Mouse (Mus musculus) forebrain, embryonic 15.5 days (tissue): ENCODE results near the gene Tbc1d2. TPM values are rescaled to one million over a fixed set of nuclear protein-coding genes. Genes with fewer than 3 reads are reported as not detected.
A peak's percentile ranks its signal among the peaks of the same experiment; 100 is the strongest.

Experiments
- ATAC-seq: fragments of 200-750 bp; cut with Nextera tagmentation; replicated peaks from 2 replicates; pipeline ENCODE4 v1.8.0; 2017; ENCODE audit warnings: mild to moderate bottlenecking, moderate TSS enrichment, moderate library complexity
- H3K27ac ChIP-seq: fragments of 300-500 bp; sonication (generic); replicated peaks from 2 replicates; pipeline ENCODE4 v1.5.1; 2015; ENCODE audit warnings: mild to moderate bottlenecking, inconsistent platforms
- H3K27me3 ChIP-seq: fragments of 300-500 bp; sonication (generic); 2 replicates; pipeline ENCODE4 v1.6.1; 2015; ENCODE audit warnings: inconsistent platforms
- H3K36me3 ChIP-seq: fragments of 300-500 bp; sonication (generic); 2 replicates; pipeline ENCODE4 v1.6.1; 2015; ENCODE audit warnings: mild to moderate bottlenecking, inconsistent platforms
- H3K4me1 ChIP-seq: fragments of 300-500 bp; sonication (generic); 2 replicates; pipeline ENCODE4 v1.6.1; 2015; ENCODE audit warnings: inconsistent platforms
- H3K4me2 ChIP-seq: fragments of 300-500 bp; sonication (generic); replicated peaks from 2 replicates; pipeline ENCODE4 v1.6.1; 2015; ENCODE audit warnings: mild to moderate bottlenecking, inconsistent platforms
- H3K4me3 ChIP-seq: fragments of 300-500 bp; sonication (generic); 2 replicates; pipeline ENCODE4 v1.5.1; 2015; ENCODE audit warnings: mild to moderate bottlenecking, inconsistent platforms
- H3K9ac ChIP-seq: fragments of 300-500 bp; sonication (generic); replicated peaks from 2 replicates; pipeline ENCODE4 v1.6.1; 2015; ENCODE audit warnings: mild to moderate bottlenecking, inconsistent platforms
- H3K9me3 ChIP-seq: fragments of 300-500 bp; sonication (generic); 2 replicates; pipeline ENCODE4 v1.6.1; 2016; ENCODE audit warnings: inconsistent platforms
- WGBS: fragments of 180-500 bp; shearing (Covaris S2); methylation state at CpG from one replicate; pipeline ENCODE4 v1.1.7; 2015; ENCODE audit warnings: mixed read lengths; 5-methylcytosine and 5-hydroxymethylcytosine counted together
- polyA plus RNA-seq: library from polyadenylated mRNA; unstranded; fragments of >200 nt; fragmentation: Nextera tagmentation; extraction: Ambion mirVana; gene quantifications from 2 replicates; pipeline ENCODE4 v1.2.1, GENCODE M21; 2015

Gene Tbc1d2
- polyA plus RNA-seq, 1 experiment from 2014 or later, result 0.98 TPM

GRCm38 (mm10) chr4:46571744-46572143, 78.3 kb downstream of the Tbc1d2 start:
- Histone ChIP-seq H3K9me3 (no peaks in the 10 kb centered on the region), H3K9ac (no peak overlapping the region), H3K36me3 (no peaks in the 10 kb centered on the region), H3K27me3 (no peaks in the 10 kb centered on the region), H3K4me3 (no peak overlapping the region), H3K4me2 (no peak overlapping the region), H3K4me1 (0 out of 2 replicates have a peak, but pooled peaks cover 4% of the 10 kb centered on the region), H3K27ac (no peak overlapping the region)
- WGBS, result 88% methylated on average over 9 of the region's 9 CpGs
- ATAC-seq, result no peak

GRCm38 (mm10) chr4:46569671-46570070, 80.3 kb downstream of the Tbc1d2 start:
- ATAC-seq, result peak; percentile 64
- Histone ChIP-seq H3K4me3 (no peak overlapping the region), H3K36me3 (no peaks in the 10 kb centered on the region), H3K9me3 (no peaks in the 10 kb centered on the region), H3K4me2 (no peak overlapping the region), H3K4me1 (0 out of 2 replicates have a peak, but pooled peaks cover 4% of the 10 kb centered on the region), H3K27me3 (no peaks in the 10 kb centered on the region), H3K9ac (no peak overlapping the region), H3K27ac (peak overlapping the region; percentile 62)
- 18% methylated on average over 5 of the region's 5 CpGs for WGBS

- ATAC-seq, result no peak
- no peaks in the 10 kb centered on the region for H3K36me3 ChIP-seq
- H3K27me3 ChIP-seq, result no peaks in the 10 kb centered on the region
- no peak overlapping the region for H3K27ac ChIP-seq
- WGBS, result 84% methylated on average over 8 of the region's 8 CpGs
- no peak overlapping the region for H3K4me3 ChIP-seq
- H3K4me1 ChIP-seq, result 0 out of 2 replicates have a peak, but pooled peaks cover 4% of the 10 kb centered on the region
- H3K4me2 ChIP-seq, result no peak overlapping the region
- no peak overlapping the region for H3K9ac ChIP-seq
- H3K9me3 ChIP-seq, result no peaks in the 10 kb centered on the region
Observed at GRCm38 (mm10) chr4:46568169-46568568, 81.8 kb downstream of the Tbc1d2 start.

- H3K9ac ChIP-seq, result no peak overlapping the region
- no peak overlapping the region for H3K4me3 ChIP-seq
- H3K4me1 ChIP-seq, result 0 out of 2 replicates have a peak, but pooled peaks cover 4% of the 10 kb centered on the region
- H3K27me3 ChIP-seq, result no peaks in the 10 kb centered on the region
- H3K9me3 ChIP-seq, result no peaks in the 10 kb centered on the region
- H3K36me3 ChIP-seq, result no peaks in the 10 kb centered on the region
- H3K4me2 ChIP-seq, result no peak overlapping the region
- WGBS, result 49% methylated on average over 8 of the region's 8 CpGs
- no peak for ATAC-seq
- H3K27ac ChIP-seq, result no peak overlapping the region
Observed at GRCm38 (mm10) chr4:46566931-46567671, 82.9 kb downstream of the Tbc1d2 start.

GRCm38 (mm10) chr4:46565393-46565955, 84.5 kb downstream of the Tbc1d2 start:
- no peak overlapping the region for H3K9ac ChIP-seq
- no peaks in the 10 kb centered on the region for H3K27me3 ChIP-seq
- 77% methylated on average over 4 of the region's 4 CpGs for WGBS
- no peak for ATAC-seq
- H3K4me3 ChIP-seq, result no peak overlapping the region
- no peaks in the 10 kb centered on the region for H3K9me3 ChIP-seq
- no peaks in the 10 kb centered on the region for H3K36me3 ChIP-seq
- no peak overlapping the region for H3K27ac ChIP-seq
- no peak overlapping the region for H3K4me2 ChIP-seq
- H3K4me1 ChIP-seq, result 0 out of 2 replicates have a peak, but pooled peaks cover 4% of the 10 kb centered on the region

DNA sequence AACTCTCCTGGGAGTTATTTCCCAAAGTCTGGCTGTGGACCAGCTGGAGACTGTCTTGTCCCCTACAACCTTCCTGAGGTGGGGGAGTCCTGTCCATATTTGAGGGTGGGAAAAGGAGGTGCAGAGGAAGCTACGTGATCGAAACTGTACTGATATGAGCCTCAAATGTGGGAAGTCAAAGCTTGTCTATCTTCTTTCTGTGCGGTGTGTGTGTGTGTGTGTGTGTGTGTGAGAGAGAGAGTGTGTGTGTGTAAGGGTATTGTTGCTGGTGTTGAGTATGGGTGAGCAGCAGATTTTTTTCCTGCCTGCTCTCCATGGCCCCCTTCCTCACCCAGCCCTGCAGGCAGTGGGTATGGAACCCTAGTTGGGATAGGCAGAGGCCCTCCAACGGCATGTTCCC, 85.8 kb downstream of the Tbc1d2 start:
- no peaks in the 10 kb centered on the region for H3K27me3 ChIP-seq
- H3K4me1 ChIP-seq, result no peaks in the 10 kb centered on the region
- no peak overlapping the region for H3K4me3 ChIP-seq
- no peak overlapping the region for H3K4me2 ChIP-seq
- ATAC-seq, result no peak
- H3K27ac ChIP-seq, result no peak overlapping the region
- H3K9me3 ChIP-seq, result no peaks in the 10 kb centered on the region
- no peaks in the 10 kb centered on the region for H3K36me3 ChIP-seq
- no peak overlapping the region for H3K9ac ChIP-seq
- 88% methylated on average over 4 of the region's 4 CpGs for WGBS

GRCm38 (mm10) chr4:46563847-46564246, 86.2 kb downstream of the Tbc1d2 start:
- ATAC-seq, result no peak
- 59% methylated on average over 10 of the region's 10 CpGs for WGBS

DNA sequence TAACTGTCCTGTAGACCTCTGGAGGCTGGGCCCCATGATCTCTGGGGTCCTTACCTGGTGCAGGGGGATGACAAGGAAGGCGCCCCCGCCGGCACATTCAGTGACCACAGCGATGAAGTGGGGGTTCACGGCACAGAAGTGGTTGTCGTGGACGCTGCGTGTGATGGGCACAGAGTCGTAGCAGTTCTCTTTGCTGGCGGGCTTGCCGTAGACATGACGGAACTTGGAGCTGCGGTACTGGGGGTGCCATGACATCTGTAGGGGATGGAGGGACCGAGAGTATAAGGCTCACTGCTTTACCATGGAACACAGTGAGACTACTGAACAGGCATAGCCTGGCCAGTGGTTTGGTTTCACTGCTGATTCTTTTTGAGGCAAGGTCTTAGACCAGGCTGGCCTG, 87.2 kb downstream of the Tbc1d2 start:
- H3K9me3 ChIP-seq, result no peaks in the 10 kb centered on the region
- no peaks in the 10 kb centered on the region for H3K4me1 ChIP-seq
- no peaks in the 10 kb centered on the region for H3K27me3 ChIP-seq
- no peak overlapping the region for H3K27ac ChIP-seq
- no peak overlapping the region for H3K4me3 ChIP-seq
- WGBS, result 94% methylated on average over 14 of the region's 14 CpGs
- H3K4me2 ChIP-seq, result no peak overlapping the region
- ATAC-seq, result no peak
- no peak overlapping the region for H3K9ac ChIP-seq
- H3K36me3 ChIP-seq, result no peaks in the 10 kb centered on the region

More at GRCm38 (mm10) chr4:46563847-46564246, 86.2 kb downstream of the Tbc1d2 start:
- no peaks in the 10 kb centered on the region for H3K27me3 ChIP-seq
- no peak overlapping the region for H3K27ac ChIP-seq
- no peaks in the 10 kb centered on the region for H3K36me3 ChIP-seq
- no peaks in the 10 kb centered on the region for H3K9me3 ChIP-seq
- no peak overlapping the region for H3K9ac ChIP-seq
- H3K4me2 ChIP-seq, result no peak overlapping the region
- H3K4me3 ChIP-seq, result no peak overlapping the region
- H3K4me1 ChIP-seq, result no peaks in the 10 kb centered on the region

- no peaks in the 10 kb centered on the region for H3K36me3 ChIP-seq
- no peak overlapping the region for H3K4me3 ChIP-seq
- no peaks in the 10 kb centered on the region for H3K27me3 ChIP-seq
- no peak for ATAC-seq
- WGBS, result 88% methylated on average over 5 of the region's 5 CpGs
- H3K9me3 ChIP-seq, result no peaks in the 10 kb centered on the region
- no peaks in the 10 kb centered on the region for H3K4me1 ChIP-seq
- H3K4me2 ChIP-seq, result no peak overlapping the region
- H3K9ac ChIP-seq, result no peak overlapping the region
- no peak overlapping the region for H3K27ac ChIP-seq
Observed at GRCm38 (mm10) chr4:46562037-46562436, 88.0 kb downstream of the Tbc1d2 start.

GRCm38 (mm10) chr4:46560069-46560705, 89.8 kb downstream of the Tbc1d2 start:
- H3K4me3 ChIP-seq, result no peak overlapping the region
- ATAC-seq, result no peak
- no peaks in the 10 kb centered on the region for H3K4me1 ChIP-seq
- H3K4me2 ChIP-seq, result no peak overlapping the region
- 72% methylated on average over 14 of the region's 14 CpGs for WGBS
- no peak overlapping the region for H3K27ac ChIP-seq
- no peak overlapping the region for H3K9ac ChIP-seq
- H3K9me3 ChIP-seq, result no peaks in the 10 kb centered on the region
- no peaks in the 10 kb centered on the region for H3K27me3 ChIP-seq
- H3K36me3 ChIP-seq, result no peaks in the 10 kb centered on the region

DNA sequence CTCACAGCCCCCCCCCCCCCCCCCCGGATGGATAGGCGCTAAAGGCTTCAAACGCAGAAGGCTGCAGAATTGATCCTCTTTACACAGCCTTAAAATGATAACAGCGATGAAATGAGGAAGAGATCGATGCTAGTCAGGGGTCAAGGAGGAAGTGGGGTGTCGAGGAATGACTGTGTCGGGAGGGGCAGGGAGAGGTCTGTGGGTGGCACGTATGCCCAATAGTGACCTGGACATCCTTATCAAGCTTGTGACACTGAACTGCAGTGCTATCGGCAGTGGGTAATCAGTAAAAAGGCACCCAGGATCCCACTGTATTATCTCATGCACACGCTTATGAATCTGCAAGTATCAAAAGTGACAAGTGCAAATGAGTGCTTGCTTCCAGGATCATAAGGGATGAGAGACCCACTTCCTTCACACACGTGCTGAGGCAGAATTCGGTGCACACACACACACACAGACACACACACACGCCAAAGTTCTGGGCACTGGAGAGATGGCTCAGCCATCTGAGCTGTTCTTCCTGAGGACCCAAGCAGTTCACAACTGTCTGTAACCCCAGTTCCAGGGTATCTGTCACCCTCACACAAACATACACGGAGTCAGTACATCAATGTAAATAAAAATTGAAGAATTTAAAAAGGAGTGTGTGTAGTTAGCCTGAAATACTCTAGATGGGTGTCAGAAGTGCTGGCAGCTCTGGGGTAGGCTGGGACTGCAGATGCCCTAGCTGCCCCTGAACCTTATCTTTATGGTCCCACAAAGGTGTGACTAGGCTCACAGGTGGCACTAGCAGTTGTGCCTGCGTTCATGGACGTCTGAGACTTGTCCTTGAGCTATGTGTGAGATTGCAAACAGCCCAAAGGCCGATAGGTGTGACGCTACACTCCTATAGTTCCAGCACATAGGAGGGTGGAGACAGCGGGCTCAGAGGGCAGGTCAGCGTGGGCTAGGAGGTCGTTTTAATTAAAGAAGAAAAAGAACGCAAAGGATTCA, 91.0 kb downstream of the Tbc1d2 start:
- H3K27me3 ChIP-seq, result no peaks in the 10 kb centered on the region
- H3K27ac ChIP-seq, result no peak overlapping the region
- no peaks in the 10 kb centered on the region for H3K9me3 ChIP-seq
- no peak overlapping the region for H3K4me2 ChIP-seq
- 85% methylated on average over 22 of the region's 22 CpGs for WGBS
- no peak for ATAC-seq
- no peak overlapping the region for H3K4me3 ChIP-seq
- no peaks in the 10 kb centered on the region for H3K4me1 ChIP-seq
- H3K36me3 ChIP-seq, result no peaks in the 10 kb centered on the region
- H3K9ac ChIP-seq, result no peak overlapping the region
